Mouse (Mus musculus) activated CD4-positive, CD25-positive, alpha-beta regulatory T cell, adult 4 months (primary cell): ENCODE data around the gene Ddx52. TPM values are rescaled to one million over a fixed set of nuclear protein-coding genes. Genes with fewer than 3 reads are reported as not detected.

Experiments used
- polyA plus RNA-seq, 2 experiments: library from polyadenylated mRNA; unstranded; fragments of 100-300 nt; shearing (Covaris generic); gene quantifications; one replicate each; pipeline ENCODE4 v1.2.1; 2017

The Ddx52 gene
- polyA plus RNA-seq, 2 experiments from 2014 or later: 70.5 to 85.7 TPM

Other genes starting within 250 kb of the Ddx52 start
- gene Wfdc17, start 238.1 kb upstream of the Ddx52 start, polyA plus RNA-seq: not detected
- not detected for gene Wfdc18, start 233.0 kb upstream of the Ddx52 start, polyA plus RNA-seq
- not detected for gene Wfdc21, start 195.1 kb upstream of the Ddx52 start, polyA plus RNA-seq
- gene Heatr6, start 188.4 kb upstream of the Ddx52 start, polyA plus RNA-seq: 10 to 100 TPM; 27.8 to 28.1 TPM
- not detected for gene Hnf1b, start 92.0 kb upstream of the Ddx52 start, polyA plus RNA-seq
- gene Synrg, start 22.4 kb downstream of the Ddx52 start, polyA plus RNA-seq: 10 to 100 TPM; 10.4 to 10.8 TPM
- gene Dusp14, start 127.2 kb downstream of the Ddx52 start, polyA plus RNA-seq: 10 to 100 TPM; 11.4 to 17.0 TPM
- gene Tada2a, start 187.5 kb downstream of the Ddx52 start, polyA plus RNA-seq: 10 to 100 TPM; 13.1 to 13.2 TPM
- gene Acaca, start 187.6 kb downstream of the Ddx52 start, polyA plus RNA-seq: 1 to 10 TPM; 4.9 to 5.2 TPM
- not detected for gene Gm11437, start 225.4 kb downstream of the Ddx52 start, polyA plus RNA-seq